Mouse (Mus musculus) cortical plate, adult 2 months (tissue): ENCODE results near the gene Sgms1.

Source experiments
- CTCF ChIP-seq: fragments of 200-500 bp; IDR thresholded peaks from 2 replicates; pipeline ENCODE4 v1.5.1; 2011; ENCODE audit warnings: mild to moderate bottlenecking, control low read depth, low read length; ENCODE audit not compliant: insufficient read depth; ENCODE audit errors: extremely low read depth
- POLR2A ChIP-seq: fragments of 200-500 bp; IDR thresholded peaks from 2 replicates; pipeline ENCODE4 v1.6.1; 2011; ENCODE audit warnings: mild to moderate bottlenecking, low read length, control low read depth; ENCODE audit not compliant: insufficient read depth; ENCODE audit errors: extremely low read depth

- TF ChIP-seq CTCF (no peak), POLR2A (no peak)
These were observed 152.3 kb downstream of the Sgms1 start for GRCm38 (mm10) chr19:32237173-32237583.
